17 mouse cellular contexts compared by ENCODE assay signal in the genomic region with DNA sequence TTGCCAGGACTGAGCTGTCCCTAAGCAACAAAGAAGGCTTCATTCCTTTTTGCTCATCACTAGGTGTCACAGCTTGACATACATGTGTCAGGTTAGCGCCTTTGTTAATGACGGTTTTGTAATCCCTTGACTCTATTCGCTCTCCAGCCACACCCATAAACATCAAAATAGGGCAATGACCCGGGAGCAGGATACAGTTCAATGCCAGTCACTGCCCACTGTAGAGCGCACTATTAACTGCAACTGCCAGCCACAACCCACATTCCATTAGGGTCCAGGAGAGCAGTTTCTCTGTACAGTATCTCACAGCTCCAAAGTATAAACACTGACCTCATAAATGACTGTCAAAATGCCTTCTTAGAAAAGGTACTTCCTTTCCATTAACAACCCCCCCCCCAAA.
DNase-seq lines count a peak whose midpoint lies in the region; ATAC-seq and TF ChIP-seq lines count a peak whose summit lies in the region.
"Had no signal": no experiment of that assay in that cellular context is flagged by ENCODE, and none has a peak within 500 bp of the region (broad histone marks: within the 10 kb centered on the region; RNA-seq: fewer than 3 reads in every experiment).

No protein-coding gene starts in this region.

- H3K27me3 ChIP-seq in heart, postnatal 0 days (ENCODE audit: control insufficient read depth, insufficient read depth, low read length): no peaks in the 10 kb centered on the region
- H3K27me3 ChIP-seq in lung, embryonic 15.5 days: no peaks in the 10 kb centered on the region
- H3K27me3 ChIP-seq in lung, postnatal 0 days (replicated peaks; ENCODE audit: insufficient read depth, low read length): no peaks in the 10 kb centered on the region
- H3K27me3 ChIP-seq in intestine, postnatal 0 days (replicated peaks; ENCODE audit: control insufficient read depth, insufficient read depth, low read length): no peaks in the 10 kb centered on the region
- no peaks in the 10 kb centered on the region for H3K27me3 ChIP-seq in stomach, embryonic 15.5 days (replicated peaks)
- H3K27me3 ChIP-seq in midbrain, postnatal 0 days (ENCODE audit: insufficient read depth, low read length): peaks cover 9% of the 10 kb centered on the region

- TF ChIP-seq CTCF in heart, postnatal 0 days (IDR thresholded peaks at IDR 0.05; ENCODE audit: low read depth): no peak
- no peak for TF ChIP-seq CTCF in lung, postnatal 0 days (IDR thresholded peaks at IDR 0.05)
- TF ChIP-seq CTCF in intestine, postnatal 0 days (IDR thresholded peaks at IDR 0.05; ENCODE audit: low read depth): 0 out of 2 replicates have a peak, but pooled peaks have one; percentile 2
- TF ChIP-seq CTCF in midbrain, postnatal 0 days (IDR thresholded peaks at IDR 0.05): no peak

- H3K4me1 ChIP-seq in heart, postnatal 0 days (ENCODE audit: control insufficient read depth, insufficient read depth): no peaks in the 10 kb centered on the region
- peaks cover 16% of the 10 kb centered on the region for H3K4me1 ChIP-seq in lung, embryonic 15.5 days
- H3K4me1 ChIP-seq in lung, postnatal 0 days (ENCODE audit: insufficient read depth, low read depth, low read length): peaks cover 7% of the 10 kb centered on the region; the same call in 1 of the 2 replicates
- H3K4me1 ChIP-seq in intestine, postnatal 0 days (replicated peaks; ENCODE audit: control insufficient read depth, insufficient read depth, low read length): no peaks in the 10 kb centered on the region
- H3K4me1 ChIP-seq in stomach, embryonic 15.5 days: peaks cover 5% of the 10 kb centered on the region
- peaks cover 3% of the 10 kb centered on the region; the same call in 1 of the 2 replicates for H3K4me1 ChIP-seq in midbrain, postnatal 0 days (ENCODE audit: insufficient read depth, low read length)

- WGBS in heart, postnatal 0 days: 69% methylated on average over 5 of the region's 5 CpGs
- 79% methylated on average over 5 of the region's 5 CpGs for WGBS in lung, embryonic 15.5 days
- WGBS in lung, postnatal 0 days: 75% methylated on average over 5 of the region's 5 CpGs
- WGBS in intestine, postnatal 0 days: 56% methylated on average over 5 of the region's 5 CpGs
- WGBS in stomach, embryonic 15.5 days: 65% methylated on average over 5 of the region's 5 CpGs
- WGBS in midbrain, postnatal 0 days: 75% methylated on average over 5 of the region's 5 CpGs

- DNase-seq in heart, postnatal 0 days (ENCODE audit: low spot score): peak; percentile 36
- DNase-seq in heart, adult 18-20 months: no peak
- no peak for DNase-seq in lung, postnatal 0 days (ENCODE audit: low spot score)
- DNase-seq in ovary, postnatal 10 days (ENCODE audit: low spot score): no peak
- DNase-seq in midbrain, postnatal 0 days (ENCODE audit: low spot score): no peak
- DNase-seq: cerebellum, adult 11-12 months; gastrocnemius, postnatal 10 days; kidney, adult 9 months; lung, postnatal 14 days had no signal

- H3K27ac ChIP-seq in heart, postnatal 0 days (ENCODE audit: low read depth): no peak overlapping the region
- no peak overlapping the region for H3K27ac ChIP-seq in lung, embryonic 15.5 days
- H3K27ac ChIP-seq in lung, postnatal 0 days (ENCODE audit: low read length): no peak overlapping the region
- no peak overlapping the region for H3K27ac ChIP-seq in intestine, postnatal 0 days (ENCODE audit: low read depth, low read length)
- H3K27ac ChIP-seq in stomach, embryonic 15.5 days: no peak overlapping the region
- no peak overlapping the region for H3K27ac ChIP-seq in midbrain, postnatal 0 days (ENCODE audit: low read depth, low read length)
- H3K27ac ChIP-seq: forebrain, embryonic 13.5 days; hindbrain, embryonic 10.5 days; midbrain, embryonic 12.5 days had no signal

- no peak overlapping the region for H3K9ac ChIP-seq in heart, postnatal 0 days (replicated peaks; ENCODE audit: low read depth, low read length)
- H3K9ac ChIP-seq in lung, embryonic 15.5 days: no peak overlapping the region
- H3K9ac ChIP-seq in lung, postnatal 0 days (replicated peaks; ENCODE audit: low read depth): no peak overlapping the region
- H3K9ac ChIP-seq in intestine, postnatal 0 days (ENCODE audit: low read depth, low read length): no peak overlapping the region
- no peak overlapping the region for H3K9ac ChIP-seq in stomach, embryonic 15.5 days
- no peak overlapping the region for H3K9ac ChIP-seq in midbrain, postnatal 0 days (replicated peaks; ENCODE audit: low read length, poor library complexity, severe bottlenecking)
- H3K9ac ChIP-seq: forebrain, embryonic 13.5 days; midbrain, embryonic 12.5 days had no signal

- H3K4me3 ChIP-seq in heart, postnatal 0 days (ENCODE audit: low read depth, low read length): peak overlapping the region; percentile 62; the same call in 1 of the 2 replicates
- H3K4me3 ChIP-seq in lung, embryonic 15.5 days: no peak overlapping the region; the same call in 1 of the 2 replicates
- H3K4me3 ChIP-seq in lung, postnatal 0 days (ENCODE audit: low read depth, low read length): no peak overlapping the region
- H3K4me3 ChIP-seq in intestine, postnatal 0 days (ENCODE audit: low read depth, low read length): no peak overlapping the region
- H3K4me3 ChIP-seq in stomach, embryonic 15.5 days (replicated peaks): peak overlapping the region; percentile 88; the same call in 1 of the 2 replicates
- no peak overlapping the region for H3K4me3 ChIP-seq in midbrain, postnatal 0 days (ENCODE audit: low read depth, low read length)

- ATAC-seq in heart, postnatal 0 days (ENCODE audit: insufficient read depth, low read depth): no peak
- no peak for ATAC-seq in lung, embryonic 15.5 days (ENCODE audit: borderline replicate concordance, extremely low read depth, low FRiP score, low TSS enrichment)
- ATAC-seq in lung, postnatal 0 days: no peak
- ATAC-seq in intestine, postnatal 0 days: 0 out of 2 replicates have a peak, but pooled peaks have one; percentile 19
- no peak for ATAC-seq in stomach, embryonic 15.5 days (ENCODE audit: insufficient read depth, low FRiP score, low read depth)
- ATAC-seq in midbrain, postnatal 0 days (ENCODE audit: low FRiP score): no peak
- ATAC-seq: activated CD4-positive, CD25-positive, alpha-beta regulatory T cell, adult 4 months; CD4-positive, CD25-positive, alpha-beta regulatory T cell, adult 4 months; forebrain, embryonic 13.5 days had no signal

- peak overlapping the region; percentile 94 for H3K4me2 ChIP-seq in heart, postnatal 0 days (ENCODE audit: low read depth, low read length)
- peak overlapping the region; percentile 94 for H3K4me2 ChIP-seq in lung, embryonic 15.5 days
- H3K4me2 ChIP-seq in lung, postnatal 0 days (replicated peaks; ENCODE audit: low read depth, low read length): no peak overlapping the region; the same call in 1 of the 2 replicates
- H3K4me2 ChIP-seq in intestine, postnatal 0 days (replicated peaks; ENCODE audit: low read depth): 0 out of 2 replicates have a peak overlapping the region, but pooled peaks have one; percentile 100
- peak overlapping the region; percentile 92 for H3K4me2 ChIP-seq in stomach, embryonic 15.5 days
- H3K4me2 ChIP-seq in midbrain, postnatal 0 days (ENCODE audit: low read depth, low read length, poor library complexity, severe bottlenecking): no peak overlapping the region

- H3K9me3 ChIP-seq in heart, postnatal 0 days (replicated peaks; ENCODE audit: control insufficient read depth, low read length): no peaks in the 10 kb centered on the region
- H3K9me3 ChIP-seq in lung, embryonic 15.5 days: no peaks in the 10 kb centered on the region
- no peaks in the 10 kb centered on the region for H3K9me3 ChIP-seq in lung, postnatal 0 days (ENCODE audit: low read length)
- H3K9me3 ChIP-seq in intestine, postnatal 0 days (ENCODE audit: control insufficient read depth): no peaks in the 10 kb centered on the region
- H3K9me3 ChIP-seq in stomach, embryonic 15.5 days: no peaks in the 10 kb centered on the region
- H3K9me3 ChIP-seq in midbrain, postnatal 0 days (ENCODE audit: low read length): no peaks in the 10 kb centered on the region
- H3K9me3 ChIP-seq: forebrain, embryonic 13.5 days; hindbrain, embryonic 10.5 days; midbrain, embryonic 12.5 days had no signal

- no peak for TF ChIP-seq EP300 in heart, postnatal 0 days (IDR thresholded peaks at IDR 0.05; ENCODE audit: low read depth)
- no peak for TF ChIP-seq EP300 in lung, postnatal 0 days (IDR thresholded peaks at IDR 0.05)

- no peaks in the 10 kb centered on the region for H3K36me3 ChIP-seq in heart, postnatal 0 days (replicated peaks; ENCODE audit: control insufficient read depth, insufficient read depth, low read length)
- H3K36me3 ChIP-seq in lung, embryonic 15.5 days: no peaks in the 10 kb centered on the region
- H3K36me3 ChIP-seq in lung, postnatal 0 days (ENCODE audit: insufficient read depth, low read length): no peaks in the 10 kb centered on the region
- H3K36me3 ChIP-seq in intestine, postnatal 0 days (ENCODE audit: control insufficient read depth, insufficient read depth): no peaks in the 10 kb centered on the region
- H3K36me3 ChIP-seq in stomach, embryonic 15.5 days: no peaks in the 10 kb centered on the region
- no peaks in the 10 kb centered on the region for H3K36me3 ChIP-seq in midbrain, postnatal 0 days (ENCODE audit: insufficient read depth, low read length)
- H3K36me3 ChIP-seq: hindbrain, embryonic 10.5 days; midbrain, embryonic 12.5 days had no signal

Comparison
In these comparisons a context has a peak if more than half of its experiments do, and no peak if none do; other contexts are left out.
1. H3K4me2 ChIP-seq: peak in heart, postnatal 0 days (single experiment), lung, embryonic 15.5 days (single experiment), intestine, postnatal 0 days (single experiment) and stomach, embryonic 15.5 days (single experiment); none in lung, postnatal 0 days (single experiment) and midbrain, postnatal 0 days (single experiment).
2. H3K4me3 ChIP-seq: peak in heart, postnatal 0 days (single experiment) and stomach, embryonic 15.5 days (single experiment); none in lung, embryonic 15.5 days (single experiment), lung, postnatal 0 days (single experiment), intestine, postnatal 0 days (single experiment) and midbrain, postnatal 0 days (single experiment).